Mouse (Mus musculus): ENCODE measurements around the gene Ccnc. TPM values are rescaled to one million over a fixed set of nuclear protein-coding genes. Genes with fewer than 3 reads are reported as not detected.

Gene Ccnc
- 27.4 and 28.1 TPM in 2 replicates for total RNA-seq (2023)

GRCm38 (mm10) chr4:21727615-21728165 is at the start of gene Ccnc:
Gene Ccnc (plus strand): TSS chr4:21727701.

GRCm38 (mm10) chr4:21685595-21686091 is 41.9 kb upstream of the Ccnc start, which contains the start of gene Prdm13:
Gene Prdm13 (minus strand): TSS chr4:21685963.

GRCm38 (mm10) chr4:21766863-21767304 is 39.4 kb downstream of the Ccnc start, which contains the start of the genes Usp45 and Tstd3:
Gene Usp45 (plus strand): TSS chr4:21767156.
Gene Tstd3 (minus strand): TSS chr4:21767212.

Other genes starting within 250 kb of the Ccnc start
- not detected in 2 replicates for gene Prdm13, start 41.7 kb upstream of the Ccnc start, total RNA-seq (2023)
- 15.8 and 16.0 TPM in 2 replicates for gene Usp45, start 39.5 kb downstream of the Ccnc start, total RNA-seq (2023)
- gene Tstd3, start 39.5 kb downstream of the Ccnc start, total RNA-seq (2023) = 4.3 and 5.1 TPM in 2 replicates
- gene Pnisr, start 119.9 kb downstream of the Ccnc start, total RNA-seq (2023) = 157 and 185 TPM in 2 replicates
- gene Coq3, start 152.0 kb downstream of the Ccnc start, total RNA-seq (2023) = 1.00 and 2.2 TPM in 2 replicates
- gene Faxc, start 203.6 kb downstream of the Ccnc start, total RNA-seq (2023) = not detected in 2 replicates